Mouse (Mus musculus): ENCODE measurements around the gene Vps35.
A peak's percentile ranks its signal among the peaks of the same experiment; 100 is the strongest.

Gene Vps35

DNA sequence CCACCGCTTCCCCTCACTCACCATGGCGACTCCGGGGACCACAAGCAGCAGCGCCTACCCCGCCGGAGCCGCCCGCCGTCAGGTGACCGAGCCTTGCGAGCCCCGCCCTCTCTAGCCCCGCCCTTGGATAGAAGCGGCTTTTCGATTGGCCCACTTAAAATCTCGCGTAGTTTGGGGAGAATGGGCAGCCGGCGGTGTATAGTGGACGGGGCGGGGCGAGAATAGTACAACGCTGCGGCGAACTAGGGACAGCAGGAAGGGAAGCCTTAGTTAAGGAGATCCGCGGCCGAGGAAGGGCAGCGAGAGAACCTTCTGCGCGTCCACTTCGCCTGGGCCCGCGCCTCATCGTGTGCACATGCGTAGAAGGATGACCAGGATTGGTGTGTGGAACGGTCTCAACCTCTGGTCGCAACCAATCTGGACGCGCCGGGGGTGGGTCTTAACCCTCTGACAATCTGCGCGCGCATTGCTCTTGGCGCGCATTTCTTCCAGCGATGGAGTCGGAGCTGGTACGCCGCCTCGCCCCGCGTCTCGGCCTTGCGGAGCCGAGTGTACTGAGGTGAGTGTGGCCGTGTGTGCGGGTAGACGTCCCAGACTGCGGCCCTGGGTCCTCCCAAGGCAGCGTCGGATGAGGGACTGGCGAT lies at the start of gene Vps35, which contains the start of gene Orc6:
Gene Vps35, minus strand, starts transcription at position 369 of the 644 bp plus-strand sequence.
Gene Orc6, plus strand, starts transcription at position 199 of the 644 bp plus-strand sequence.
- DNase-seq, result peak; percentile 94

DNA sequence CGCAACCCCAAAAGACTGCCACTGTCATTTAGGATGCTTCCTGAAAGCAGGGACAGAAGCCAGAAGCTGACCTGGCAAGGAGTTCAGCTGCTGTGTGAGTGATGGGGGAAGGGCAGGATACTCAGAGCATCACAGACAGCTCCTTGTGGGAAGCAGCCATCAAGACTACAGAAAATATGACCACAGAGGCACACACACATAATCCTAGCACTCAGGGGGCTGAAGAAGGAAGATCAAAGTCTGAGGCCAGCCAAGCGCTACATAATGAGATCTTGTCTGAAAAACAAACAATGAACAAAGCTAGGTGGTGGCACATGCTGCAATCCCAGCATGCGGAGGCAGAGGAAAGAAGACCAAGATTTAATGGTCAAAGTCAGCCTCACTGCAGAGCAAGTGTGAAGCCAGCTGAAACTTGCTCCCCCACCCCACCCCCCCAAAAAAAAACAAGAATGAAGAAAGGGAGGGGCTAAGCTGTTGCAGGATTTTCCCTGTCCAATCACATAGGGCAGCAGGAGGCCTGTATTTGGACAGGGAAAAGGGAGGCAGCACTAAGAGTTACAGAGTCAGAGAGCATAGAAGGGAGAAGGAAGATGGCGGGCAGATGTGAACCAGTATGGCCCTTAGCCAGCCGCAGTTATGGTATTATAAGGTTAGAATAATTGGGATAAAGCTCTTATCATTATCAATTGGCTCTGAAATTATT lies 40.4 kb upstream of the Vps35 start:
- no peak for DNase-seq

DNA sequence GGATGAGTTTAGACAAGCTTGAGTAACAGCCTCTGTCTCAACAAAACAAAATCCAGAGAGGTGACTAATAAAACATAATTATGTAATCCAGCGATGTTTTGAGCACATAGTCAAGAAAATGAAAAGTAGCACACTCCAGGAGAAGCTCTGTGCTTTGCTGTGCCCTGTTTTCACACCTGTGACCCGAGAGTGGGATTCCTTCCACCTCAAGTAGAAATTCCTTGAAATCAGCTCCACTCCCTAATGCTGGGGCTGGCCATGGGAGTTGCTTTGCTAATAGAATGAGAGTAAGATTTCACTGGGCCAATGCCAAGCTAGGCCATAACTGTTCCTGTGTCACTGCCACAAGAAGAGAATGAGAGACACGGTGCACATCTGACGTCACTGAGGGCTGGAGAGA lies 38.1 kb upstream of the Vps35 start:
- DNase-seq, result no peak

DNA sequence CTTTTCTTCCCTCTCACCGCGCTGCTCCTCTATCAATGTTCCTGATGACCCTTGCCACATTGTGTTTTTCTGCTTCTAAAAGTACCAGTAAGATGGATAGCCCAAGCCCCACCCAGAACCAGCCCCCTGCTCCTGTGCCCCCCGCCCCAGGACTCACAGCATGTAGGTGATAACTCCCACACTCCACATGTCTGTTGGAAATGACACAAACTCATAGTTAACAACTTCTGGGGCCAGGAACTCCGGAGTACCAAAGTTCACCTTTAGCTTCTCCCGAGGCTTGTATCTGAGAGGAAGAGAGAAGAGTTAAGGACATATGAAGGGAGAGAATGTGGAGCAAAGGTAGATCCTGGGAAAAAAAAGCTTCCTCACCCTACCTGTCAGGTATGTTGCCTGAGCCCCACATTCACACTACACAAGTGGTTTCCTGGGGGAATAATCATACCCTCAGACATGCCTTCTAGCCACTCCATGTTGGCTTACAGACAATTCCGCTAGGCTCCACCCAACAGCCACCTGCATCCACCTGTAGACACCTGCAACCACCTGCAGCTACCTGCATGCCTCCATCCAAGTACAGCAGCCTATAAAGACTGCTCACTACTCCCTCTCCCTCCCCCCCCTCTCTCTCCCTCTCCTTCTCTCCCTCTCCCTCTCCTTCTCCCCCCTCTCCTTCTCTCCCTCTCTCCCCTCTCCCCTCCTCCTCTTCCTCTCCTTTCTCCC lies 36.8 kb upstream of the Vps35 start:
- DNase-seq, result no peak

DNA sequence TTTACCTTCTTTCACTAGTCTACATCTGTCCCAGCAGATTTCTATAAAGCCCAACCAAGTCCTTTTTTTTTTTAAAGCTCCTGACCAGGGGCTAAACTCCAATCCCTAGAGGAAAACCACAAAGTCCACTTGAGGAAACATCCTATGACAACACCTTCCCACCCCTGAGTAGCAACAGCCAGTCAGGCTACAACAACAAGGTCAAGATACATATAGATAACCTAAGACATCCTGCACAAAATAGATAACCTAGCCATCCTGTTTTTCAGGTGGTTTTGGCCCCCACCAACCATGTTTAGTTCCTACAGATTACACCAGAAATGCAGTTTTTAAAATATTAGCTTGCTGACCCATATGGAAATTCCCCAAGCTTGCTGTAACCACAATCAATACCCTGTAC lies 35.5 kb upstream of the Vps35 start:
- no peak for DNase-seq

DNA sequence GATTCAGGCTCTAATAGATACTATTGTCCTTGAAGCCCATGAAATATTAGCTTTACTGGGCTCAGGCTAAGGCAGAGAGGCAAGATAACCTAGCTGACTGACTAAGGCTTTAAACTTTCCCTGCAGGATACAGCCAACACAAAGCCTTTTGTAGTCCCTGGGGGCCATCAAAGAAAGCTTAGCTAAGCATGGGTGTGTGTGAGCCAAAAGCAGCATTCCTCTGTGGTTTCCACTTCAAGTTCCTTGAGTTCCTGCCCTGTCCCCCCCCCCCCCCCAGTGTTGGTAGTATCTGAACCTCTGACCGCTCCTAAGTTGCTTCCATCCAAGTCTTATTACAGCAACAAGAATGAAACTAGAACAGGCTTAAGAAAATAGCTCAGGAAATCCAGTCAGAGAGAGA lies 29.9 kb upstream of the Vps35 start:
- DNase-seq, result no peak

DNA sequence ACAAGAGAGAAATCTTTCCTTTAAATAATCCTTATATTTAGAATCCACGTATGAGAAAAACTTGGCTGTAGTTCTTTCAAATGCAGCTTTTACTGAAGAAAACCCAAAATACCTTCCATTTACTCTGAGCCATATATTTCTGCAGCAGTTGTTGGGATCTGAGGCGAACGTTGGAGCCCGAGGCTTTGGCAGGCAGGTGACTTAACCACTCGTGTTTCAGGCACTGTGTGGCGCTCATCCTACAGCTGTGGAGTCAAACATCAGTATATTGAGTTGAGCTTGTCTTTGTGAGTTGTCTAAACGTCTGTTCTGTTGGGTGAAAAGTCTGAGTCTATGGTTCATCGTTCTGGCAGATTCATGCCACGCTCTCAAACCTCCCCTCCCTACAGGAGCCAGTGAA lies 27.4 kb upstream of the Vps35 start:
- no peak for DNase-seq

DNA sequence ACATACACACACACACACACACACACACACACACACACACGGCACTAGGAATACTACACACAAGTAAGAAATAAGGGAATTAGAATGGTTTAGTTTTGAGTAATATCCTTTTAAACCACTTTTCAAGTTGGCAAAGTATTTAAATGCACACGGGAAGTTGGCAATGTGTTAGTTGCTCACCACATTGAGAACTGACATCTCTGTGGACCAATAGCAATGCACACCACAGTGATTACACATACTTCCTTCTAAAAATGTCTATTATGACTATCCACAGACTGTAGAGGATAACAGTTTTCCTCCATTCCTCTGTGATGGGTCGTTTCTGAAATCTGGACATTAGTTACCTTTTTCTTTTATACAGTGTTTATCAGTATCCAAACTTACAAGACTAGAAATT lies 23.5 kb upstream of the Vps35 start:
- no peak for DNase-seq

DNA sequence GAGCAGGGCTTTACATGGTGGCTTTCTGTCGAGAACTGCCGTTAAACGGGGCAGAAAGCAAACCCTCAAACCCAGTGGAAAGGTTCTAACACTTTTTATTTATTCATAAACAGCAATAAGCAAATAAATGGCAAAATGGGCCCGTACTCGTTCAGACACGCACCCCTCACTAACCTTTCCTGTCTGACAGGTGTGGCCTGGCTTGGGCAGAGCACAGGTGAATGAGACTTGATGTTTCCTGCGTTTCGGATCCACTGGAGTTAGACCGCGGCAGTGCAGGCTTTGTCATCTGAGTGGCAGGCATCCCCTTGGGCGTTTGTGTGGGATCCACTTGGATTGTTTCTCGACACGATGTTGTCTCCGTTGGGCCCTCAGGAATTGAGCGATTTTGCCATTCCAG lies 22.4 kb upstream of the Vps35 start:
- no peak for DNase-seq

DNA sequence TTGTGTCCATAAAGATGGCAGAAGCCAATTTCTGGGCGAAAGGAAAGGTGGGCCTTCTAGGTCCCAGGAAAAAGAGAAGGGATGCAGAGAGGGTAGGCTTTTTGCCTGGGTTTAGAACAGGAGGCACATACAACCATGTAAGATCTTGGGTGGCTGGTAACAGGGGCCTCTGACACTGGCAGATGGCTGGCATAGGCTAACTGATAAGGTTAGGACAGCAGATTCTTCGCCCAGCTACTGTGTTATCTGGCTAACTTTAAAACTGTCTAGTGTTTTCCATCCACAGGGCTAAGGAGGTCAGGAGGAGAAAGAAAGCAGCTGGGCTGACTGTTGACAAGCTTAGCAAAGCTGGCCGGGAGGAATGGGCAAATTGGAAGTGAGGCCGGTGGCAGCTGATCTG lies 18.9 kb upstream of the Vps35 start:
- no peak for DNase-seq

DNA sequence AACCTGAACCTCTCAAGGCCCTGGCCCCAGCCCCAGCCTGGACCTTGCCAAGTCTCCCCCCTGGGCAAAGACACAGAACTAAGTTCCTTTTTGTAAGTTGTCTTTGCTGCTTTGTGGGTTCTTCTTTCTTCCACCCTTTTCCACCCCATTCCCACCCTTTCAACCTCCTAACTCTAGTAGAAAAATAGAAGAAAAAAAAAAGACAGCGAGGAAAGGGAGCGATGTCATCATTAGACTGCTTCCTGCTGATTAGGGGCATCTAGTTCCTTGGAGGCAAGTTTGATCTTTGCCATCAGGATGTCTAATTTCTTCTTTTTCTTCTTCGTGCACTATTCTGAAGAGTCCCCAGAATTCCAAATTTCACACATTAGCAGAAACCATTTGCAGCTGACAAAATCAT lies 13.4 kb upstream of the Vps35 start:
- DNase-seq, result no peak

DNA sequence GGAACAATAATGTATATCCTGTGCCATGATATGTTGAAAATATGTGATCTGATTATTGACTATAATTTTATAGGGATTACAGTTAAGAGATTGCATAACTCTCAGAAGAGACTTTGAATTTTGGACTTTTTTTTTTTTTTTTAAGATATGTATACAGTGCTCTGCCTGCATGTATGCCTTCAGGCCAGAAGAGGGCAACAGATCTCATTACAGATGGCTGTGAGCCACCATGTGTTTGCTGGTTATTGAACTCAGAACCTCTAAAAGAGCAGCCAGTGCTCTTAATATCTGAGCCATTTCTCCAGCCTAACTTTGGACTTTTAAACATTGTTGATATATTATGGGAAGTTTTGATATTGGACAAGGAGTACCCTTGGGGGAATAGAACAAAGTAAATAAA lies 12.1 kb upstream of the Vps35 start:
- DNase-seq, result no peak

DNA sequence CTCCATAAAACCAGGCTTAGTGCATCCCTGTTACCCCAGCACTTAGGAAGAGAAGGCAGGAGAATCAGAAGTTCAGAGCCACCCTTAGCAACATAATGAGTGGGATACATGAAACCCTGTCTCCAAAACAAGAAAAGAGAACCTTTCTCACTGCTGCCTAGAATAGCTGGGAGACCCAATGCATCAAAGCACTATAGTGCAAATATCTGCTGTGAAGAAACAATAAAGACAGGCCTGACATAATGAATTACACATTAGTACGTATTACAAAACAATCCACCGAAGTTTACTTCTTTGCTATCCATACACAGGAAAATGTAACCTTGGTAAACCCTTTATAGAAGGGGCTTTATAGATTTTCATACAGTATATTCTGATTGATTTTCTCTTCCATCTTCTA lies 9.0 kb upstream of the Vps35 start:
- DNase-seq, result no peak

DNA sequence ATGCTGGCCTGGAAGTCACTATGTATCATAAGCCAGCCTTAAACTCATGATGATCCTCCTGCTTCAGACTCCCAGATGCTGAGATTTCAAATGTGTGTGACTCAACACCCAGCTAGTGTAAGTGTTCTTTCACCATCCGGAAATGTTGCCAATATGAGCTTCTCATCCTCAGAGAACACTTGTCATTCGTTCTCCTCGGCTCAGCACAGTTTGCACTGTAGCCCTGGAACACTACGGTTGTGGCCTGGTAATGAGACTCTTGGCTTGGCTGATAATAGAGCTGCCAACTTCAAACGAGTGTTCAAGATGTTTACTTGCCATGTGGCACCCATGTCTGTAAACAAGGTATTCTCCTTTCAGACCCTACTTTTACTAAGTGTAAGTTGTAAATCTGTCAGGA lies 3.9 kb upstream of the Vps35 start:
- DNase-seq, result no peak

DNA sequence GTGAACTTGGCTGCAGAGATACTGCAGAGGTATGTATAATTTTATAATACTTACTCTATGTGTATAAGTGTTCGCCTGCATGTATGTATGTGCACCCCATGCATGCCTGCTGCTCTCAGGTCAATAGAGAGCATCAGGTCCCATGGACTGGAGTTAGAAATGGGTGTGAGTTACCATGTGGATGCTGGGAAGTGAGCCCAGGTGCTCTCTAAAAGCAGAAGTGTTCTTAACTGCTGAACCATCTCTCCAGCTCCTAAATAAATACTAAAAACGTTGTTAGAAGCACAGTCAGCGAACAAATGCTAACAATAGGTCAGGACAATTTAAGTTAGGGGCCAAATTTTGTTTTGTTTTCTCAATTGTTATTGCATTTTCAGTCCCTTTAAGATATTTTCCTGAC lies 3.3 kb upstream of the Vps35 start:
- DNase-seq, result no peak

DNA sequence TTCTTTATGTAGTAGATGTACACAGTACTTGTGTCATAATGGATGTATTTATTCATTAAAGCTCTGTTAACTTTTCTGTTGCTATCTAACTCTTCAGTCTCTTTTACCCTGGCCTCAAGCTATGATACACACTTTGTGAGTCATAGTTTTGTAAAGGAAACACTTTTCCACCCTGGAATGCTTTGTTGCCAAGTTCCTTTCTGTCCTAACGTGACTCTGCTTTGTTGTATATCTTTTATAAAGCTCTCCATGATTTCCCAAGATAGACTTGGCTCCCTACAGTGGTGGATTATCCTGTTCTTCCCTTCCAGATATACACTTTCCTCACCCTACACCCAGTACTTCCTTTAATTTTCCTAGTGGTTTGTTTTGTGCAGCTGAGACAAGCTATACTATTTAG lies 2.3 kb upstream of the Vps35 start:
- DNase-seq, result no peak

DNA sequence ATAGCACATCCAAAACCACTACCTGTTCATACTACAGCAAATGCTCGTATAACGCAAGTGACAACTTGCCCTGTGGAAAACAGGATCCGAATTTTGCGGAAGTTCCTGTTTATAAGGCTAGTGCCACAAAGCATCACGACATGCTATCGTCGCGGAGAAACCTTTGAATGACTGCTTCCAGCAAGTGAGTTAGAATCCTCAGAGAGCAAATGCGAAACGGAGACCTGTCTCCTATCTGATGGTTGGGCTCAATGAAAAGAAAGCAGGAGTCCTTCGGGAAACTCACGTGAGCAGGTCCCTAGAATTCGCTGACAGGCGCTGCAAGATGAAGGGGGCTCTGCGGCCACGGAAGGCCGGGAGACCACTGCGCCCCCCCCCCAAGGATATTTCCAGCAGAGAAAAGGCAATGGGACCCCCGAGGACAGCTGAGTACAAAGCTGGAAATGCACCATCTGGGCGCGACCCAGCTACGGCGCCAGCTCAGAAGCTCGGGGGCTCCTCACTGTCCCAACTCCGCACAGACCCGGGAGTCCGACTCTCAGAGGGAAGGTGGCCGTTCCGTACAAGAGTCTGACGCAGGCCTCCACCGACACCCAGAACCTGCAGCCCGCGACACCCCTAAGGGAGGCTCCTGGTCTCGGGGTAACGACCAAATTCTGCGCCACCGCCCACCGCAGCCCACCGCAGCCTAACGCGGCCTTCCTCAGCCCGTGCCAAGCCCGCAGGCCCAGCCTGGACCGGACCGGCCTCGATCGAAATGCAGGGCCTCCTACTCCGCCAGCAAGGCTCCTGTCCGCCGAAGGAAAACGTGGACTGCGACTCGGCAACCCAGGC lies 785 bp downstream of the Vps35 start:
- no peak for DNase-seq

DNA sequence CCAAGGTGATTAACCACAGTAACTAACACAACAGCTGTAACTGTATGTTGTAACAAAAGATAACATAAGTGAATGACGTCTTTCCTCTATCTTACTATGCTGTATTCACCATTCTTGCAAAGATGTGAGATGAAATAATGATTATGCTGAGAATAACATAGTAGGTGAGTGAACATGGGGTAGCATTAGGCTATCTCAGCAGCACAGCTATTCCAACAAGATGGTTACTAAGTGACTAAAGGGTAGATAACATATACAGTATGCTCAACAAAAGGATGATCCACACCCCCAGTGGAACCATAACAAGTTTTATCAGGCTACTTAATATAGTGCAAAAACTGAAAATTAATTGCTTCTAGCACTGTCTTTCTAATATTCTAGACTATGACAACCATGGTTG lies 12.8 kb downstream of the Vps35 start:
- no peak for DNase-seq

DNA sequence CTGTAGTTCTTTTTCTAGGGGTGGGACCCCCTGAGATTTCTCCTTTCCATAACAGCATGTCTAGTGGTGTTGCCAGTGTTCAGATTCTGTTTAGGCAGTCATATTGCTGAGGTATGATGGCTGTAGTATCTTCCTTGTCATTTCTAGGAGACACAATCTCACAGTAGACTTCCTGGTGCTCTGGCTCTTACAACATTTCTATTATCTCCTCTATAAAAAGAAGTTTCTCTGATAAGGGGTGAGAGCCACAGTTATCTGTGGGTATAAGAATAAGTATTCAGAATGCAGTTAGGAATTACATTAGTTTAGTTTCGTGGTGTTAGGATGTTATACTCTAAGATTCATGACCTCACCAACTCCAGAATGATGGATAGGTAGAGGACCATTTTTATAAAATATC lies 72.3 kb downstream of the Vps35 start:
- no peak for DNase-seq

DNA sequence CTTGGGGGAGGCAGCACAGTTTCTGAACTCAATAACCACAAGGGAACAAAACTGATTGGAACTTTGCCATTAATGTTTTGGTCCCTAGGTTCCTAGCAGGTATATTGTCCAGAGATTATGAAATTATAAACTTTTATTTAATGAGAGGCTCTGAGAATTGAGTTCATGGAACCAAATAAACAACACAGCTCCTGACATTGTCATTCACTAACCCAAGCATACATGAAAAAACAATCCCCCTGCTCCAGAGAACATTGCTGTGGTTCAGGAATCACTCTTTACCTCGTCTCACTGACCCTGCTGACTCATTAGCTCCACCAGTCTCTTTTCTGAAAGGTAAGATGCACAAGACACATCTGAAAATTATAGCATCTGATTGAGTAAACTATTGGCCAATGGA lies 73.9 kb downstream of the Vps35 start, which contains the start of gene Olfr371:
Gene Olfr371, plus strand, starts transcription at position 301 of the 400 bp plus-strand sequence.
- no peak for DNase-seq

DNA sequence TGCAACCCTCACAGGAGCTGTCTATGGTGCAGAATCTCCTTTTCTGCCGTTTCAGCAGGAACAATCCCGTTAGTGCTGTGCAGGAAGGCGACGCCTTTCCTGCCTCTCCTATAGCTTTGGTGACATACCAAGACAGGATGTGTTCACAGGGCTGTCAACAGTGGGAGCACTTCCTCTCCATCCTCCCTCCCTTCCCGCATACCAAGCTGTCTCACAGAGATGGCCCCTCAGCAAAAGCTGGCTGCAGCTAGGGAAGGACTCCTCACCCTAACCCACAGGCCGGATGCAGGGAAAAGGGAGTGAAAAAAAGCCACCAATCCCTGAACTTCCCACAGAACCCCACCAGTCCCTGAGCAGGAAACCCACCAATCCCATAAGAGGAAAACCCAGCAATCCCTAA lies 78.6 kb downstream of the Vps35 start:
- no peak for DNase-seq

DNA sequence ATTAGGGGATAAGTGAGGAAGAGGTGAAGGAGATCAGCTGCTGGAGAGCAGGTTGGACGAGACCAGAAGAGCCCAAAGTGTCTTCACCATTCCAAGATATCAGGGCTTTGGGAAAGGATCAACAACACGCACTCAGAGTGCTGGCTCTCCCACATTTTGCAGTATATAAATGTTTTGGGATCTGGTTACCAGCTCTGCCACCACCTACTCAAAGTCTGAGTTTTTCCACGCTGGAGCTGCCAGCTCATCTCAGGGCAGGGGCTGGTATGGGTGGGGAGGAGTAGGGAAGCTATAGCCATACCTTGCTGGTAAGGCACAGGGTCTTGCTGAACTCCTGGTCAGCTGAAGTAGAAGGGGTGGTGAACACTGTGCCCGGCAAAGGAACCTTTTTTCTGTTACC lies 79.4 kb downstream of the Vps35 start:
- no peak for DNase-seq
